Mouse (Mus musculus): Measurements from ENCODE around the gene Alx1. TPM values are rescaled to one million over a fixed set of nuclear protein-coding genes. Genes with fewer than 3 reads are reported as not detected.

Alx1 gene
- total RNA-seq, 2 experiments from 2014 or later, result 0.35 TPM; not detected in 1

Other genes with a start within 250 kb of the Alx1 start
- 1 to 10 TPM; 2.8 to 3.5 TPM for gene Lrriq1, start 206.1 kb upstream of the Alx1 start, total RNA-seq (2021)

All from left cerebral cortex, postnatal 14 days (tissue).